Mouse (Mus musculus) ES-Bruce4 (cell line): ENCODE results near the gene Fgf18.

Source experiments
- CTCF ChIP-seq: IDR thresholded peaks from one replicate; pipeline ENCODE4 v1.8.1; 2011; ENCODE audit warnings: low read depth, low read length
- POLR2A ChIP-seq: IDR thresholded peaks from one replicate; pipeline ENCODE4 v1.8.1; 2011; ENCODE audit warnings: low read length; ENCODE audit not compliant: insufficient read depth

DNA sequence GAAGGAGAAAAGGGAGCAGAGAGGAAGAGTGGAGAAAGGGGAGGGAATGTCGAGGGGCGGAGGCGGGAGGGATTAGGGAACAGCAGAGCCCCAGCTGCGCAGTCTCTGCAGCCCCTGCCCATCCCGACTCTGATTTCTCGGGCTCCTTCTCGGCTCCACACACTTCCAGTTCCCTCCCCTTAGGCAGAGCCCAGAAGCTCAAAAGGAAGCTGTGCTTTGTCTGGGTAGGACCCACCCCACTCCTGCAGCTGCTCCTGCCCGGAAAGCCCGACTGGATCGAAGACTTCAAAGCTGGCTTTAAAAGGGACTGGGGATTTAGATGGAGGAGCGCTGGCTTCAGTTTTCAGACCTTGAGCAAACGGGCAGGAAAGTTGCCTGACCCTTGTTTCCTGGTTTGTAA is 46.5 kb upstream of the Fgf18 start:
- TF ChIP-seq CTCF (no peak), POLR2A (no peak)
